Mouse (Mus musculus) T-helper 17 cell (primary cell): ENCODE results near the gene Pcdh9.
"Not testable (repeated sequence)": the region's sequence is repeated elsewhere in the genome, so short reads cannot be mapped to it uniquely, and the experiment has no call there.

ENCODE experiments used
- in situ Hi-C, 2 experiments: fragments of 300-600 bp; cut with MboI, MseI; formaldehyde crosslinking; loops; 1 replicate in 1 of 2; 2 replicates in 1 of 2; pipeline ENCODE4 v1.15.1; 2025; ENCODE audit warnings: high pct_unique_total_duplicates in 2 of 2

Pcdh9 gene

DNA sequence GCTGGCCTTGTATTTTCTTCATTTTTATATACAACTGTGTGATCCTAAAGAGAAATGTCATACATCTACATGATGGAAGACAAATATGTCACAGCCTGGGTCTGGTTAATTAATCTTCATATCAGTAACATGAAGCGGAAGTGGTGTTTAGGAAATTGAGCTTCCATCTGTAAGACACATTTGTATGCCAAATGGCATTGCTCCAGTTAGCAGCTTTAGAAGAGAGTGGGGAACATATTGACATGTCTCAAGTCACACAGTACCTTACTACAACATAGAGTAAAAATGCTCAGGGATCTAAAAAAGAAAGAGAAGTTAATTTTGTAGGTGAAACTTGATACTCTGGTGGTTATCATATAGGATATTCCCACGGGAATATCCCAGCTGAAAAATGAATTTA, 505.4 kb downstream of the Pcdh9 start:
- in situ Hi-C loops, result no loop called here

GRCm38 (mm10) chr14:93381163-93381562, 509.3 kb downstream of the Pcdh9 start:
- in situ Hi-C loops, result no loop called here

GRCm38 (mm10) chr14:93380757-93381156, 509.7 kb downstream of the Pcdh9 start:
- in situ Hi-C loops, result no loop called here

GRCm38 (mm10) chr14:93376159-93376558, 514.3 kb downstream of the Pcdh9 start:
- in situ Hi-C loops, result no loop called here

GRCm38 (mm10) chr14:93374181-93374580, 516.3 kb downstream of the Pcdh9 start:
- in situ Hi-C loops, result no loop called here

DNA sequence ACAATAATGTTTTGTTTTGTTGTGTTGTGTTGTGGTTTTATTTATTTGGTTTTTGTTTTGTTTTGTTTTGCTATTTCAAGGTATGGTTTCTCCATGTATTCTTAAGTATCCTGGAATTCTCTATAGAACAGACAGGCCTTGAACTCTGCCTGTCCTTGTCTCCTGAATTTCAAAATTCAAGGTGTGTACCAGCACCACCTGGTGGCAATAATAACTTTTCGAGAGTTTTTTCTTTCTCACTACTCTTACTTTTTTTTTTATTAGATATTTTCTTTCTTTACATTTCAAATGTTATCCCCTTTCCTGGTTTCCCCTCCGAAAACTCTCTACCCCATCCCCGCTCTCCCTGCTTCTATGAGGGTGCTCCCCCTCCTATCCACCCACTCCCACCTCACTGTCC, 536.3 kb downstream of the Pcdh9 start:
- in situ Hi-C loops, result no loop called here

- in situ Hi-C loops, result no loop called here
Measured at GRCm38 (mm10) chr14:93350906-93351305, 539.6 kb downstream of the Pcdh9 start.

DNA sequence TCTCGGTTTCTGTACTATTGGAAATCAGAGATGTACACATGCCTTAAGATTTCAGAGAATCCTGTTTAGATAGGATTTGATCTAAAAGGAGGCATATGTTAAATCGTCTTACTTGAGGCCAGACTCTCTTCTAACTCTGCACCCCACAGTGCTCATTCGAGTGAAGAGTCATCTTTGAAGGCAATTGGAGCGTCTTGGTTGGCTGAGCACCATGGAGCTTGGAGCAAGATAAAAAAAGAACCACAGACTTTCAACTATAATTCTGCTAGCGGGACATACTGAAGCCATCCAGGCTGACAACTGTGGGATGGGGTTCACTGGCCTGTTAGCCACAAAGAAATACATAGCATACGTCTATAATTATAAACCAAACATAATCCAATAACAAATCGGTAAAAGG, 541.3 kb downstream of the Pcdh9 start:
- in situ Hi-C loops, result loop anchor here (10.0 kb wide), 2 partner anchors 454 to 1596 kb away; no protein-coding TSS in a partner anchor

- in situ Hi-C loops, result loop anchor here (10.0 kb wide), 2 partner anchors 452 to 1598 kb away; no protein-coding TSS in a partner anchor
Measured at GRCm38 (mm10) chr14:93347031-93347430, 543.4 kb downstream of the Pcdh9 start.

DNA sequence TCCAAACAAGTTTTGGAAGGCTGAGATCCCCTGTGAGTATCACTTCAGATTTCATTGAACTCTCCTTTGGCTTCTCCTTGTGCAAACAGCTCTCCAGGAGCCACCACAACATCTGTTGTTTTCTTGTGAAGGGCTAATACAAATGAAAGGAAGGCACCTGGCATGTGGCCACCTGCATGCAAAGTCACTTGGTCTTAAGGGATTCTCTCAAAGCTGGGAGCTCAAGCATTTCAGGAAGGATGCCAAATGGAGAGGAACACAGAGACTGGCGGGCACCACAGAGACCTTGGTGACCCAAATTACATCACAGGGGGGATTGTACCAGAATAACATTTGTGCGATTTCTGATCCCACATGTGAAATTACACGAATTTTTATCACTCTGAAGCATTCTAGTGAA, 547.7 kb downstream of the Pcdh9 start:
- in situ Hi-C loops, result loop anchor here (10.0 kb wide), 2 partner anchors 448 to 1602 kb away; no protein-coding TSS in a partner anchor

GRCm38 (mm10) chr14:93341390-93341789, 549.1 kb downstream of the Pcdh9 start:
- in situ Hi-C loops, result loop anchor here (10.0 kb wide), 2 partner anchors 447 to 1603 kb away; no protein-coding TSS in a partner anchor

GRCm38 (mm10) chr14:93329247-93329646, 561.2 kb downstream of the Pcdh9 start:
- in situ Hi-C loops, result no loop called here

- in situ Hi-C loops, result no loop called here
Measured at GRCm38 (mm10) chr14:93317393-93317792, 573.1 kb downstream of the Pcdh9 start.

DNA sequence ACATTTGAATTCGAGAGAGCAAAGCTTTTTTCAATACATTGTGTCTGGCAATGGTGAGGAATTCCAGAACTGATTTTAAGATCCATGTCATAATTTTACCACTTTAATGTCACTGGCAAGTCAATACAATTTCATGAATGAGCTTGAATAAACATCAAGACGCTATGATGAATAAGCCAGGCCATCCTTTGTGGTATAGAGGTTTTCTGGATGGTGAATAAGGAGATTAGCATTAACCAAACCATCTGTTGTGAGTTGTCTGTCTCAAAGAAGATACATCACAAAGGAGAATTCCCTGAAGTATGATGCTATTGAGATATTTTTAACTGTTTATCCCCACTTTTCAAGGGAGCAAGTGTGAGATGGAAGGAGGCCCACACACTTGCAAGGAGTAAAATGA, 602.1 kb downstream of the Pcdh9 start:
- in situ Hi-C loops, result no loop called here

GRCm38 (mm10) chr14:93287642-93288041, 602.8 kb downstream of the Pcdh9 start:
- in situ Hi-C loops, result no loop called here

- in situ Hi-C loops, result no loop called here
Measured at GRCm38 (mm10) chr14:93285136-93285535, 605.3 kb downstream of the Pcdh9 start.

- in situ Hi-C loops, result no loop called here
Measured at GRCm38 (mm10) chr14:93284009-93284408, 606.5 kb downstream of the Pcdh9 start.

DNA sequence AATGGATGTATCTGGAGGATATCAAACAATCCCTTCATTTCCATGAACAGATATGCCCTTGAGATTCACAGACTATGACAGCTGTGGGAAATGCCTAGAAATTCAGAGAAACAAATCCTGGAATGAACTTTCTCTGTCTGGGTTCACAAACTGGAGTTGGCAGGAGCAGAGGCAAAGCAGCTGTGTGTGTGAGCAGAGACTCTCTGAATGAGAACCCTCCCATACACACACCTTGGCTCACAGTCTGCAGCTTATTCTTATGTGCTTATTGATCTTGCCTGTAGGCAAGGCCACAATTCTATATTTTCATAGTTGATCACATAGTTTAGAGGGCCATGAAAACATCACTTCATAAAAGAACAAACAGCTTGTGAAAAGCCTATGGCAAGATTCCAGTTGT, 614.8 kb downstream of the Pcdh9 start:
- in situ Hi-C loops, result no loop called here

DNA sequence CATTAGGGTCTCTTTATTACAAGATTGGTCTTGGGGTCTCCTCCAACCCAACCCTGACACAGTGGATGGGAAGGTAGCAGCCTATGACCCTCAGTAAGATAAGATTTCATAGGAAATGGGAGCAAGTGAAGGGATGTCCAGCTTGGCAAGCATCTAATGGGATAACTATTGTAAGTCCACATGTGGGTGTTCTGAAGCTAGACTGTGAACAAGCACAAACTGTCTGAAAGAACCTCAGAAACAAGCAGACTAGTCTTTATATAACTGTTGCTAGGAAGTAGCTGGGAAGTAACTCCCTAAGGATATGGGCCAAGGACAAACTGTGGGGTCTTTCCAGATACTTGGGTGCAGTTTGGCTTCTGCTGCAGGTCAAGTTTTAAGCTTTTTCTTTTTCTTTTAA, 615.7 kb downstream of the Pcdh9 start:
- in situ Hi-C loops, result no loop called here

DNA sequence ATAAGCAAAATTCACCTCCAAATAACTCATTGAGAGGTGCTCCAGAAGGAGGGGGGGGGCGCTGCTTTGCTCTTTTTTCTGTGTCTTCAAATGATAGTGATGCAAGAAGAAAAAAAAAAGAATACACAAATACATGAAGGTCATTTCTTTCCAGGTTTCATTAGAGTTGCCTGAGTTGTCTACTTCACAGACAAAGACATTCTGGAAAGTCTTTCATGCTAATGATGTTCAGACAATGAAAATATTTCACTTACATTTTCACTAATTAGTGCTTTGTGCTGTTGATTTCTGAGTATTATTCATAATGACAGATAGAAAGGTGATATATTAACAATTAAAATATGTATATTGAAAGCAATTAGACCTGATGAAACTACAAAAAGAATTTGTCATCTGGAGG, 637.1 kb downstream of the Pcdh9 start:
- in situ Hi-C loops, result no loop called here

DNA sequence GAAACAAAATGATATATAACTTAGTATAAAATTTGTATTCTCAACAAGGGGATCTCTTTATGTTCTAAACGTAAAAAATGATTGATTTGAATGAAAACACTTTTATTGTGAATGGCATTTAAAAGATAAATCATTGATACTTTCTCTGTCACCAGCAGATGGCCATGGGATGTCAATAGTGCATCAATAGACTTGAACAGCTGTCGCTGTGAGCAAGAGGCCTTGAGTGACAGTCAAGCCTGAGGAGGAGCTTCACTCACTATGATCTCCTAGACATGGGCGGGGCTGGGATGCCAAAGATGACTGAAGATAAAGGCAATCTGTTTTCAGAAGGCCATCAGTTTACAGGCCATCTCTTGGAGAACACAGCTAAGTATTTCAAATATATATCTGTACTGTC, 650.2 kb downstream of the Pcdh9 start:
- in situ Hi-C loops, result no loop called here

DNA sequence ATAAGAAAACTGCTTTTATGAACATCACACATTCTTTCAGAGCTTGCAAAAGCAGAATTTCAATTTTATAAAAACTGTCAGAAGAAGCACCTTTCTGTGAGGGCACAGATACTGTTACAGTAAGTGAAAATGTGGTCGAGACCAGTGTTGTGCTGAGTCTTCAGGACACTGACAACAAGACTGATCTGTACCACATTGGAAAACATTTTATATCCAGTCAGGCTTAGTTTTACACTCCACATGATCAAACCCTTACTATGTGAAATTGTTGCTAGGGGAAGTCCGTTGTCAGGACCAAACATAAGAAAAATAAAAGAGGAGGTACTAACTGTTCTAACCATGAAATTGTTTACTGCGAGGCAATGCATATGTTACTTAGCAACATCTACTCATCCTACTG, 656.1 kb downstream of the Pcdh9 start:
- in situ Hi-C loops, result no loop called here

DNA sequence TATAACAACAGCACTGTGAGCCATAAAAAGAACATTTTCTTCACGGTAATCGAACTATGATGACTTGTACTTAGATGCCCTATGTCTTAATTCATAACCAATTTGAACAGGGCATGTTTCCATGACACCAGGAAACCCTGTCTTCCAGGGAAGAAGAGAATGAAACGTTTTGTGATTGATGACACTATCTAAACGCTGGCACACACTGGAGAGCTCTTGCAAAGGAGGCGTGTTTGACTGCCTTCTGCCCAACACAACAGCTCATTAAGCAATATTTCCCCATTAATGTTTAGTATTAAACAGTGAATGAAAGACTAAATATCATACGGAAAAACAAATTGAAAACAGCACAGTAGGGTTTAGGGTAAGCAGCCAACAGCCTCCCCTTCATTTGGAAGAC, 656.9 kb downstream of the Pcdh9 start:
- in situ Hi-C loops, result no loop called here

DNA sequence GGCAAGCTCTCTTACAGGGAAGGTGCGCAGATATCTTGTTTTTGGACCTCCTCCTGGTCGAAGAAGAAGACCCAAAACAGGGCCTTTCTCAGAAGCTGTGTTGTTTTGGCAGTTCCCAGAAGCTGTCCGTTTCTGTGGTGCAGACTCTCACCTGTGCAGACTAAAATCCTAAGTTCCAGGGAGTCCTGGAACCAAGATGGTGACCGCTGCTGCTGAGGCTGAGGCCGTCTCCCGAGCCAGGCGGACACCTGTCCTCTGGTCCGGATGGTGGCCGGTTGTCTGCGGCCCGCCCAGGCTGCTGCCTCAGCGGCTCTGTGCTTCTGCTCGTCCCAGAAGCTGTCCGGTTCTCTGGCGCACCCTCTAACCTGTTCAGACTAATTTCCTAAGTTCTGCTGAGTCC, 675.6 kb downstream of the Pcdh9 start:
- in situ Hi-C loops, result not testable (repeated sequence)
